Mouse (Mus musculus): ENCODE data around the gene Tada3. TPM values are rescaled to one million over a fixed set of nuclear protein-coding genes. Genes with fewer than 3 reads are reported as not detected.
"Not testable (repeated sequence)": the region's sequence is repeated elsewhere in the genome, so short reads cannot be mapped to it uniquely, and the experiment has no call there.

The Tada3 gene
- polyA plus RNA-seq, 1 experiment = 158 TPM

DNA sequence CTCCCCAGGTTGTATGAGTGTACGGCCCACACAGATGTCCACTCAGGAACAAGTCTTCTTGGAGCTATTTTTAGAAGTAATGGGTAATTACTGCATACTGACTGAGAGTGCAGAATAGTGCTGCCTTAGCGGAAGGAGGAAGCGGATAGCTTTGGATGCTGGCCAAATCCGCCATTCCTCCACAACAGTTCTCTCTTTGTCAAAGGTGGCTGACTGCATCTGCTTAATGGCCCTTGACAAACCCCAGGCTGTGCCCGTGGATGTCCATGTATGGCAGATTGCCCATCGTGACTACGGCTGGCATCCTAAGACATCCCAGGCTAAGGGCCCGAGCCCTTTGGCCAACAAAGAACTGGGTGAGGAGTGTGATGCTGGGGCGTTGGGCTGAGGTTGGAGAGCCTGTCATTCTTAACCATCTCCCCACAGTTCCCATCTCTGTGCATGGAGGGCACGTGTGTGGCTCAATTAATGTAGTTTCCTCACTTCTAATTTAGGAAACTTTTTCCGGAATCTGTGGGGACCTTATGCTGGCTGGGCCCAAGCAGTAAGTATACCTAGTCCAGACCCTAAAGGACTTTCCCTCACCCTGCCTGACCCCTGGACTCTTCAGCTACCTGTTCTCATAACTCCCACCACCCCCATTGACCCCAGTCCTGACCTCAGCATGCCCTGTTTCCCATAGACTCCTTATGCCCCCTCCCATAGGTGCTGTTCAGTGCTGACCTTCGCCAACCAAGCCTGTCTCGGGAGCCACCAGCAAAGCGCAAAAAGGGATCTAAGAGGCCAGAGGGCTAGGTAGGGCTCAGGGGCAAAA lies 44.3 kb downstream of the Tada3 start:
- Histone ChIP-seq H3K27me3 (replicated peaks) (no peaks in the 10 kb centered on the region), H3K4me3 (replicated peaks) (no peak overlapping the region), H3K36me3 (replicated peaks; ENCODE audit: low read length) (peaks cover 90% of the 10 kb centered on the region), H3K4me1 (peaks cover 54% of the 10 kb centered on the region), H3K9me3 (no peaks in the 10 kb centered on the region)
- TF ChIP-seq FLI1 (IDR thresholded peaks at IDR 0.05; ENCODE audit: low read length) (no peak), GATA1 (IDR thresholded peaks at IDR 0.05; ENCODE audit: borderline replicate concordance, low read length) (no peak)

DNA sequence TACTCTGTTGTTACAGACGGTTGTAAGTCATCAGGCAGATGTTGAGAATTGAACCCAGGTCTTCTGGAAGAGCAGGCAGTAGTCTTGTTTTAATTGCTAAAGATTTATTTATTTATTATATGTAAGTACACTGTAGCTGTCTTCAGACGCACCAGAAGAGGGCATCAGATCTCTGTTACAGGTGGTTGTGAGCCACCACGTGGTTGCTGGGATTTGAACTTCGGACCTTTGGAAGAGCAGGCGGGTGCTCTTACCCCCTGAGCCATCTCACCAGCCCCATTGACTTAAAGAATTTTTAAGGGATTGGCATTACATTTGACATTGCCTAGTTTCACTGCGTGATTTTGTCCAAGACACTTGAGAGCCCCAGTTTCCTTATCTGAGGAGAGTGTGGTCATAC lies 44.9 kb downstream of the Tada3 start:
- not testable (repeated sequence) for H3K9me3 ChIP-seq; H3K4me3 ChIP-seq (replicated peaks); H3K27me3 ChIP-seq (replicated peaks)
- peaks cover 87% of the 10 kb centered on the region for H3K36me3 ChIP-seq (replicated peaks; ENCODE audit: low read length)
- peaks cover 53% of the 10 kb centered on the region for H3K4me1 ChIP-seq

DNA sequence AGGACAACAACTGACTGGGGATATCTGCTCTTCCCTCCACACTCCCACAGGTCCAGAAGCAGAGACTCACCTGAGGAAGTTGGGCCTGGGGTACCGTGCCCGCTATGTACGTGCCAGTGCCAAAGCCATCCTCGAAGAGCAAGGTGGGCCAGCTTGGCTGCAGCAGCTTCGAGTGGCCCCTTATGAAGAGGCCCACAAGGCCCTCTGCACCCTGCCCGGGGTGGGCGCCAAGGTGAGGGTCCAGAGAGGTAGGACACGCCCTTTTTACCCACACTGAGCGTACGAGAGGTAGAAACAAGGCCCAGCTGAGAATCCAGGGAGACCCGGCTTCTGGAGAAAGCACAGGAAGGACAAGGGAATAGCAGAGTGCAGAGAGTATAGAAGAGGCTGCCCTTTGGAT lies 46.0 kb downstream of the Tada3 start:
- TF ChIP-seq GATA1 (IDR thresholded peaks at IDR 0.05; ENCODE audit: borderline replicate concordance, low read length) = no peak
- no peak for TF ChIP-seq FLI1 (IDR thresholded peaks at IDR 0.05; ENCODE audit: low read length)
- peaks cover 77% of the 10 kb centered on the region for H3K36me3 ChIP-seq (replicated peaks; ENCODE audit: low read length)
- H3K9me3 ChIP-seq = no peaks in the 10 kb centered on the region
- peaks cover 45% of the 10 kb centered on the region for H3K4me1 ChIP-seq
- H3K4me3 ChIP-seq (replicated peaks) = no peak overlapping the region
- no peaks in the 10 kb centered on the region for H3K27me3 ChIP-seq (replicated peaks)

DNA sequence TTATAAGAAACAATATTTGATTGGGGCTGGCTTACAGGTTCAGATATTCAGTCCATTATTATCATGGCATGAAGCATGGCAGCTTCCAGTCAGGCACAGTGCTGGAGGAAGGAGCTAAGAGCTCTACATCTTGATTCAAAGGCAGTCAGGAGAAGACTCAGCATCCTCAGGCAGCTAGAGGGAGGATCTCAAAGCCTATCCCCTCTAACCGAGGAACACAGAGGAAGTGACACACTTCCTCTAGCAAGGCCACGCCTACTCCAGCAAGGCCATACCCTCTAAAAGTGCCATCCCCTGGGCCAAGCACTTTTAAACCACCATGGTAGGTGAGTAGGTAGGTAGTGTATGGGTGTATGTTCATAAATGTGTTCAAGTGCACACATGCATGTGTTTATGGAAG lies 47.1 kb downstream of the Tada3 start:
- Histone ChIP-seq H3K36me3 (replicated peaks; ENCODE audit: low read length) (peaks cover 68% of the 10 kb centered on the region), H3K9me3 (no peaks in the 10 kb centered on the region), H3K4me1 (peaks cover 54% of the 10 kb centered on the region), H3K27me3 (replicated peaks) (no peaks in the 10 kb centered on the region), H3K4me3 (replicated peaks) (peak overlapping the region; percentile 73)
- peak; percentile 69; the same call in 1 of the 2 replicates for TF ChIP-seq FLI1 (IDR thresholded peaks at IDR 0.05; ENCODE audit: low read length)
- no peak for TF ChIP-seq GATA1 (IDR thresholded peaks at IDR 0.05; ENCODE audit: borderline replicate concordance, low read length)

DNA sequence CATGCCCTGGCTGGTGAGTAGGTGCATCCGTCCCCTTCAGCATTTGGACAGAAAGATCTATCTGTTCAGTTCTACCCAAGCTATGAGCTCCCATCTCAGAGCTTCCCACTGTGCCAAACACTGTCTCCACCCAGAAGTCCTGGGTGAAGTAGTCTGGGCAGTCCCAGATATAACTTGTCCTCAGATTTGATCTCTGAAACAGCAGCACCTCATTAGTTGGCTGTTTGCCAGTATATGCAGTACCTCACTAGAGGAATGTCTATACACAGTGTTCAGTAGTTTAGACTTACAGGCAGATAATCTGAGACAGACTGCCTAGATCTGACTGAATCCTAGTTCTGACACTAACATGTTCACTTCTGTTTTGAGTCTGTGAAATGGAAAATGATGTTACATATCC lies 48.3 kb downstream of the Tada3 start:
- Histone ChIP-seq H3K4me3 (replicated peaks) (peak overlapping the region; percentile 14), H3K27me3 (replicated peaks) (no peaks in the 10 kb centered on the region), H3K36me3 (replicated peaks; ENCODE audit: low read length) (peaks cover 68% of the 10 kb centered on the region), H3K4me1 (peaks cover 63% of the 10 kb centered on the region), H3K9me3 (no peaks in the 10 kb centered on the region)
- TF ChIP-seq FLI1 (IDR thresholded peaks at IDR 0.05; ENCODE audit: low read length) (no peak), GATA1 (IDR thresholded peaks at IDR 0.05; ENCODE audit: borderline replicate concordance, low read length) (no peak)

DNA sequence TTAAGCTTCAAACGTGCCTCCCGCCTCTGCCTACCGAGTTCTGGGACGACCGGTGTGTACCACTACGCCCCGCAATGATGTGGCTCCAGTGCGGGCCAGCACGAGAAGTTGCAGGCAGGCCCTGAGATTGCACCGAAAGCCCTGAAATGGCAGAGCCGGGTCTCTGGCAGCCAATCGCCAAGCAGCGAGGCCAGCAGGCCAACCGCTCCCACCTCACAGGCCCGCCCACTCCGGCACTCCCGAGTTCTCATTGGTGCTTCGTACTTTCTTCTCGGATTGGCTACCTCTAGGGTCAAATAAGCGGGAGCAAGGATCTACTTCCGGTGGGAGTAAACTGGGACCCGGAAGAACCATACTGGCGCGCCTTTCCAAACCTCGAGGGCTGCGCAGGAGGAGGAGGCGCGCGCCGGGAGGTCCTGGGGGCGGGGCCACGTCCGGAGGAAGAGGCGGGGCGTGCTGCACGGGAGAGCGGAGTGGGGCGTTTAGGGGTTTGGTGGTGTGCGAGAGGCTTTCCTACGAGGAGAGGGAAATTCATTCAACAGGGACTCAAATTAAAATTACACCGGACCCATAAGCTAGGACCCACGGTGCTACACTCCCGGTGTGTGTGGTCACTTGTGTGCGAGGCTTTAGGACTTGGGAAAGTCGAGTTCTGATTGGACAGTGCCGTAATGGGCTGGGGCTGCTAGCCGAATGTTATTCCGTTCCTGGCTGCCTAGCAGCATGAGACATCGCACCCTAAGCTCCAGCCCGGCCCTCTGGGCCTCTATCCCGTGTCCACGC lies 51.0 kb downstream of the Tada3 start, which contains the start of gene Ogg1:
Gene Ogg1, plus strand, starts transcription at position 440 of the 783 bp plus-strand sequence.
- no peaks in the 10 kb centered on the region for H3K27me3 ChIP-seq (replicated peaks)
- H3K9me3 ChIP-seq = no peaks in the 10 kb centered on the region
- TF ChIP-seq GATA1 (IDR thresholded peaks at IDR 0.05; ENCODE audit: borderline replicate concordance, low read length) (no peak), FLI1 (IDR thresholded peaks at IDR 0.05; ENCODE audit: low read length) (peak; percentile 87; the same call in 1 of the 2 replicates)
- peaks cover 70% of the 10 kb centered on the region for H3K36me3 ChIP-seq (replicated peaks; ENCODE audit: low read length)
- peaks cover 62% of the 10 kb centered on the region for H3K4me1 ChIP-seq
- H3K4me3 ChIP-seq (replicated peaks) = peak within 1 kb of the TSS; percentile 96

Other genes starting within 250 kb of the Tada3 start
- gene Lhfpl4, start 182.5 kb downstream of the Tada3 start, polyA plus RNA-seq (2012; ENCODE audit: insufficient read depth, low replicate concordance) = not detected in 2 replicates
- 479 and 605 TPM in 2 replicates for gene Mtmr14, start 140.0 kb downstream of the Tada3 start, polyA plus RNA-seq (2012; ENCODE audit: insufficient read depth, low replicate concordance)
- 0.43 and 2.3 TPM in 2 replicates for gene Cpne9, start 95.6 kb downstream of the Tada3 start, polyA plus RNA-seq (2012; ENCODE audit: insufficient read depth, low replicate concordance)
- 10.2 and 16.6 TPM in 2 replicates for gene Brpf1, start 70.7 kb downstream of the Tada3 start, polyA plus RNA-seq (2012; ENCODE audit: insufficient read depth, low replicate concordance)
- 13.9 and 21.9 TPM in 2 replicates for gene Ogg1, start 50.9 kb downstream of the Tada3 start, polyA plus RNA-seq (2012; ENCODE audit: insufficient read depth, low replicate concordance)
- 20.3 and 31.4 TPM in 2 replicates for gene Camk1, start 33.9 kb downstream of the Tada3 start, polyA plus RNA-seq (2012; ENCODE audit: insufficient read depth, low replicate concordance)
- 689 and 1,078 TPM in 2 replicates for gene Arpc4, start 232 bp upstream of the Tada3 start, polyA plus RNA-seq (2012; ENCODE audit: insufficient read depth, low replicate concordance)
- 28.0 and 63.9 TPM in 2 replicates for gene Ttll3, start 11.4 kb upstream of the Tada3 start, polyA plus RNA-seq (2012; ENCODE audit: insufficient read depth, low replicate concordance)
- gene Rpusd3, start 41.5 kb upstream of the Tada3 start, polyA plus RNA-seq (2012; ENCODE audit: insufficient read depth, low replicate concordance) = 76.2 and 91.3 TPM in 2 replicates
- gene Cidec, start 57.9 kb upstream of the Tada3 start, polyA plus RNA-seq (2012; ENCODE audit: insufficient read depth, low replicate concordance) = not detected in 2 replicates
- 1.5 and 10.3 TPM in 2 replicates for gene Jagn1, start 64.7 kb upstream of the Tada3 start, polyA plus RNA-seq (2012; ENCODE audit: insufficient read depth, low replicate concordance)
- gene Il17re, start 80.6 kb upstream of the Tada3 start, polyA plus RNA-seq (2012; ENCODE audit: insufficient read depth, low replicate concordance) = 1.0 TPM in 1 of 2 replicates, not detected in the other
- 0.25 TPM in 1 of 2 replicates, not detected in the other for gene Il17rc, start 93.5 kb upstream of the Tada3 start, polyA plus RNA-seq (2012; ENCODE audit: insufficient read depth, low replicate concordance)
- gene Creld1, start 105.4 kb upstream of the Tada3 start, polyA plus RNA-seq (2012; ENCODE audit: insufficient read depth, low replicate concordance) = 157 and 220 TPM in 2 replicates
- 0.57 TPM in 1 of 2 replicates, not detected in the other for gene Prrt3, start 124.0 kb upstream of the Tada3 start, polyA plus RNA-seq (2012; ENCODE audit: insufficient read depth, low replicate concordance)
- gene Emc3, start 153.8 kb upstream of the Tada3 start, polyA plus RNA-seq (2012; ENCODE audit: insufficient read depth, low replicate concordance) = 28.9 and 48.3 TPM in 2 replicates
- 0.08 and 6.4 TPM in 2 replicates for gene Fancd2, start 153.8 kb upstream of the Tada3 start, polyA plus RNA-seq (2012; ENCODE audit: insufficient read depth, low replicate concordance)
- not detected in 2 replicates for gene Fancd2os, start 222.8 kb upstream of the Tada3 start, polyA plus RNA-seq (2012; ENCODE audit: insufficient read depth, low replicate concordance)
- 5.0 and 27.4 TPM in 2 replicates for gene Brk1, start 226.9 kb upstream of the Tada3 start, polyA plus RNA-seq (2012; ENCODE audit: insufficient read depth, low replicate concordance)
- 2.8 and 7.5 TPM in 2 replicates for gene Vhl, start 246.1 kb upstream of the Tada3 start, polyA plus RNA-seq (2012; ENCODE audit: insufficient read depth, low replicate concordance)